Mouse (Mus musculus) ES-E14 (cell line): ENCODE results near the gene Sik3. TPM values are rescaled to one million over a fixed set of nuclear protein-coding genes. Genes with fewer than 3 reads are reported as not detected.

ENCODE experiments used
- DNase-seq: peaks from one replicate; pipeline ENCODE4 v3.0.0-alpha.2; 2013; ENCODE audit warnings: low read depth, low spot score
- H3K27ac ChIP-seq: 2 replicates; pipeline ENCODE4 v1.5.1; 2012; ENCODE audit warnings: low read depth, mild to moderate bottlenecking, low read length, moderate library complexity, mixed read lengths; ENCODE audit not compliant: poor library complexity, insufficient read depth, severe bottlenecking
- H3K36me3 ChIP-seq: 2 replicates; pipeline ENCODE4 v1.6.1; 2012; ENCODE audit warnings: mild to moderate bottlenecking, low read length, moderate library complexity, mixed read lengths; ENCODE audit not compliant: control insufficient read depth, poor library complexity, insufficient read depth, severe bottlenecking
- H3K4me1 ChIP-seq, 2 experiments: fragments of 150-350 bp in 1 of 2; sonication (generic) in 1 of 2; 2 replicates each; pipeline ENCODE4 v1.6.1; 2012; ENCODE audit warnings: low read length in 2 of 2, mild to moderate bottlenecking in 1 of 2, mixed read lengths in 1 of 2; ENCODE audit not compliant: control insufficient read depth in 2 of 2, insufficient read depth in 2 of 2, poor library complexity in 1 of 2
- H3K4me3 ChIP-seq, 2 experiments: fragments of 150-350 bp in 1 of 2; sonication (generic) in 1 of 2; 2 replicates each; pipeline ENCODE4 v1.5.1; 2012; ENCODE audit warnings: low read length in 2 of 2, low read depth in 1 of 2, mild to moderate bottlenecking in 1 of 2, mixed read lengths in 1 of 2; ENCODE audit not compliant: insufficient read depth in 1 of 2, poor library complexity in 1 of 2, severe bottlenecking in 1 of 2
- H3K9ac ChIP-seq: 2 replicates; pipeline ENCODE4 v1.6.1; 2012; ENCODE audit warnings: low read depth, mild to moderate bottlenecking, low read length, mixed read lengths; ENCODE audit not compliant: poor library complexity, insufficient read depth, severe bottlenecking
- H3K9me3 ChIP-seq: fragments of 150-350 bp; sonication (generic); 2 replicates; pipeline ENCODE4 v1.6.1; 2012; ENCODE audit warnings: low read depth, mild to moderate bottlenecking, low read length; ENCODE audit not compliant: control insufficient read depth, insufficient read depth
- CHD2 ChIP-seq: IDR thresholded peaks from 2 replicates; pipeline ENCODE4 v1.6.1; 2014; ENCODE audit warnings: mild to moderate bottlenecking, low read depth, low read length, inconsistent platforms
- HCFC1 ChIP-seq: IDR thresholded peaks from 2 replicates; pipeline ENCODE4 v1.6.1; 2012; ENCODE audit warnings: low read length, inconsistent platforms, borderline replicate concordance; ENCODE audit not compliant: insufficient read depth
- MAFK ChIP-seq: IDR thresholded peaks from 2 replicates; pipeline ENCODE4 v1.6.1; 2014; ENCODE audit warnings: mild to moderate bottlenecking, low read depth, low read length, inconsistent platforms; ENCODE audit not compliant: insufficient read depth
- ZC3H11A ChIP-seq: IDR thresholded peaks from 2 replicates; pipeline ENCODE4 v1.6.1; 2012; ENCODE audit warnings: low read depth, mild to moderate bottlenecking, inconsistent platforms, low read length, borderline replicate concordance
- ZNF384 ChIP-seq: IDR thresholded peaks from 2 replicates; pipeline ENCODE4 v1.6.1; 2012; ENCODE audit warnings: low read depth, low read length, inconsistent platforms
- in situ Hi-C, 2 experiments: fragments of 600-800 bp; cut with MboI; formaldehyde crosslinking; loops; one replicate each; pipeline ENCODE4 v1.15.1; 2025; ENCODE audit warnings: low sequenced_read_pairs in 2 of 2, inconsistent platforms in 1 of 2; ENCODE audit not compliant: unreplicated experiment in 2 of 2
- total RNA-seq: library from RNA; depleted of rRNA; stranded (reverse); fragments of 300-350 nt; gene quantifications from 2 replicates; pipeline ENCODE4 v1.2.3, GENCODE M21; 2012

Gene Sik3
- total RNA-seq, 1 experiment: 18.9 TPM

DNA sequence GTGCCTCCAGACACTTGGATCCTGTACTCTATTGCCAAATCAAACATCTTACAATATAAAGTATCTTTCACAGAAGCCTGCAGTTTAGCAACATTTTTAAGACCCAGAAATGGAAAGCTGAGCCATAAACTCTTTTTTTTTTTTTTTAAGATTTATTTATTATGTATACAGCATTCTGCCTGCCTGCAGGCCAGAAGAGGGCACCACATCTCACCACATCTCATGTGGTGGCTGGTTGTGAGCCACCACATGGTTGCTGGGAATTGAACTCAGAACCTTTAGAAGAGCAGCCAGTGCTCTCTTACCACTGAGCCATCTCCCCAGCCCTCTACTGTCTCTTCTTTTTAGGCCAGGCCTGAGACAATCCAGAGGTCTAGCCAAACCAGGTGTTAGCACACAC is 31.3 kb upstream of the Sik3 start:
- in situ Hi-C loops: no loop called here
- no peak overlapping the region for H3K4me3 ChIP-seq
- no peak overlapping the region; the same call in 1 of the 2 replicates for H3K27ac ChIP-seq
- H3K4me1 ChIP-seq: peaks cover 4 to 12% of the 10 kb centered on the region in 2 experiments; a peak in 1 of 4 replicates
- DNase-seq: no peak
- TF ChIP-seq ZC3H11A (no peak), HCFC1 (no peak), CHD2 (no peak), ZNF384 (no peak), MAFK (no peak)
- no peak overlapping the region for H3K9ac ChIP-seq
- no peaks in the 10 kb centered on the region for H3K9me3 ChIP-seq
- H3K36me3 ChIP-seq: no peaks in the 10 kb centered on the region

DNA sequence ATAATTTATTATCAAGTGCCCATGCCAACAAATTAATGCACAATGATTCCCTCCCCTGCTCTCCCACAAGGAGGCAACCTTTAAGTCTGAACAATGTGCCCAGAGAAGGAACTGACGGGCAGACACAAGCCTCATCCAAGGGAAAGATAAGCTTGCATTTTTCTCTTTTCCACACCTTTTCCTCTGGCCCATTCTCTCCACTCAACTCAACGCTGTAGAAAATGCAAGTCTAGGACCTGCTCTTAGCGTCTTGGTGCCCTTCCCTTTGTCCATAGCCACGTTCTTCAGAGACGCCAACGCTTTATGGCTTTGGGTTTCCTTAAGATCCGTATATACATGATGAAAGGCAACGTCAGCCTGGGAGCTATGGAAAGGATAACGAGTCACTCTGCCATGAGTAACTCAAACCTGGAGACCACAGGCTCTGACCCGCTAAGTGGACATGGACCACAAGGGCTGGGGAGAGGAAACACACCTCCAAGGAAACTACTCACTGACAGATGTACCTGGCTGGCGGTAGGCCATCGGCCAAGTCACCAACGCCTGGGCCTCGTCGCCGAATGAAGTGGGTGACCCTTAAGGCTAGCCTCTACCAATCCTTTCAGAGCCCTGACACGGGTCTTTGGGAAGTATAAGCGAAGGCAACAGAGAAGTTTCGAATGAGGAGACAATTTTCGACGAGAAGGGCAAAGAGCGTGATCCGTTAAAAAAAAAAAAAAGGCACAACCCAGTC is 28.8 kb upstream of the Sik3 start:
- in situ Hi-C loops: no loop called here
- no peak for DNase-seq
- H3K4me1 ChIP-seq: peaks cover 4 to 12% of the 10 kb centered on the region in 2 experiments; a peak in 1 of 4 replicates
- H3K9ac ChIP-seq: peak overlapping the region; percentile 93
- H3K4me3 ChIP-seq: peak overlapping the region; percentile 73 to 86
- H3K36me3 ChIP-seq: no peaks in the 10 kb centered on the region
- H3K9me3 ChIP-seq: no peaks in the 10 kb centered on the region
- H3K27ac ChIP-seq: no peak overlapping the region; the same call in 1 of the 2 replicates
- TF ChIP-seq ZC3H11A (no peak), ZNF384 (peak; percentile 86)

DNA sequence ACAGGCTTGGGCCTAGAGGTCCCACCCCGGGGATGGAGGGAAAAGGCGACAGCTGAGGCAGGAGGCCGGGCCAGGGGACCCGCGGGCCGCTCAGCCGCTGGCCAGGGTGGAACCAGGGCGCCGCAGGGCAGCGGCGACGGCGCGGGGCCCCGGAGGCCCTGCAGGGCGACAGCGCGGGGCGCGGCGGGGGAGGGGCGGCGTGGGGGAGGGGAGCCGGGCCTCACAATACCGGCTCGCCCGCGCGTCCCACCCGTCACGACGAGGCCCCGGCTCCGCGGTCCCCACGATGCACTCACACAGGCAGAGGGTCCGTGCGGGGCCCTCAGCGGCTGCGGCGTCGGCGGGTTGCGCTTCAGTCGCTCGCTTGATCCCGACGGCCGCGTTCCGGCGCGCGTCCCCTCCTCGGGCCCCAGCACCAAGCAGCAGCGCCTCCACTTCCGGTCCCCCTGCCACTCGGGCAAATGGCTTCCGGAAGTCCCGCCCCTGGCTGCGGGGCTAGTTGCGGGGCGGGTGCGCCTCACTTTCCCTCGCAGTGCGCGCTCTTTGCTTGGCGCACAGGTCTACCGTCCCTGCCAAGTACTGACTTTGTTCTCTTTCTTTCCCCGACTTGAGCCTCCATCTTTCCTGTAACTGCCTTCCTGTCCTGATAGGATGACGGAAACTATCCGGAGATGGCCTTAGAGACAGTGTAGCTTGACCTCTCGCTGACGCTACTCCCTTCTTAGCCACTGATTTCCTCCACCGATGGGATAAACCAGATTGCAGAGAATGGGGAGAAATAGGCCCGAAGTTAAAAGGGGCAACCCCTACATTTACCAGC is 28.0 kb upstream of the Sik3 start:
- peak; percentile 77 for DNase-seq
- Histone ChIP-seq H3K9me3 (no peaks in the 10 kb centered on the region), H3K4me1 (peaks cover 4 to 12% of the 10 kb centered on the region in 2 experiments; a peak in 1 of 4 replicates), H3K9ac (peak overlapping the region; percentile 93), H3K36me3 (no peaks in the 10 kb centered on the region), H3K4me3 (peak overlapping the region; percentile 73 to 86), H3K27ac (peak overlapping the region; percentile 80)
- TF ChIP-seq ZNF384 (no peak; the same call in 1 of the 2 replicates), MAFK (no peak), CHD2 (no peak), HCFC1 (no peak), ZC3H11A (no peak)
- in situ Hi-C loops: no loop called here

- peak overlapping the region; percentile 87; the same call in 1 of the 2 replicates for H3K9ac ChIP-seq
- TF ChIP-seq CHD2 (no peak), ZC3H11A (no peak), ZNF384 (no peak), MAFK (no peak), HCFC1 (no peak)
- peak overlapping the region; percentile 52; the same call in 1 of the 2 replicates for H3K27ac ChIP-seq
- in situ Hi-C loops: no loop called here
- H3K4me1 ChIP-seq: peaks cover 4 to 12% of the 10 kb centered on the region in 2 experiments; a peak in 1 of 4 replicates
- H3K9me3 ChIP-seq: no peaks in the 10 kb centered on the region
- H3K4me3 ChIP-seq: peak overlapping the region; percentile 73 to 86
- peak; percentile 34 for DNase-seq
- H3K36me3 ChIP-seq: no peaks in the 10 kb centered on the region
Observed at GRCm38 (mm10) chr9:45985229-45985567, 27.4 kb upstream of the Sik3 start.

GRCm38 (mm10) chr9:45999009-45999408 is 13.6 kb upstream of the Sik3 start:
- Histone ChIP-seq H3K27ac (no peak overlapping the region), H3K36me3 (no peaks in the 10 kb centered on the region), H3K4me3 (no peak overlapping the region), H3K9me3 (no peaks in the 10 kb centered on the region), H3K9ac (no peak overlapping the region), H3K4me1 (no peaks in the 10 kb centered on the region)
- in situ Hi-C loops: no loop called here
- no peak for TF ChIP-seq ZNF384
- no peak for TF ChIP-seq CHD2
- no peak for TF ChIP-seq MAFK
- TF ChIP-seq ZC3H11A: no peak
- no peak for DNase-seq
